Mouse (Mus musculus) forebrain, embryonic 15.5 days (tissue): ENCODE data around the gene Hsd17b12. TPM values are rescaled to one million over a fixed set of nuclear protein-coding genes. Genes with fewer than 3 reads are reported as not detected.
A peak's percentile ranks its signal among the peaks of the same experiment; 100 is the strongest.

Experiments
- ATAC-seq: fragments of 200-750 bp; cut with Nextera tagmentation; replicated peaks from 2 replicates; pipeline ENCODE4 v1.8.0; 2017; ENCODE audit warnings: mild to moderate bottlenecking, moderate TSS enrichment, moderate library complexity
- H3K27ac ChIP-seq: fragments of 300-500 bp; sonication (generic); replicated peaks from 2 replicates; pipeline ENCODE4 v1.5.1; 2015; ENCODE audit warnings: mild to moderate bottlenecking, inconsistent platforms
- H3K27me3 ChIP-seq: fragments of 300-500 bp; sonication (generic); 2 replicates; pipeline ENCODE4 v1.6.1; 2015; ENCODE audit warnings: inconsistent platforms
- H3K36me3 ChIP-seq: fragments of 300-500 bp; sonication (generic); 2 replicates; pipeline ENCODE4 v1.6.1; 2015; ENCODE audit warnings: mild to moderate bottlenecking, inconsistent platforms
- H3K4me1 ChIP-seq: fragments of 300-500 bp; sonication (generic); 2 replicates; pipeline ENCODE4 v1.6.1; 2015; ENCODE audit warnings: inconsistent platforms
- H3K4me2 ChIP-seq: fragments of 300-500 bp; sonication (generic); replicated peaks from 2 replicates; pipeline ENCODE4 v1.6.1; 2015; ENCODE audit warnings: mild to moderate bottlenecking, inconsistent platforms
- H3K4me3 ChIP-seq: fragments of 300-500 bp; sonication (generic); 2 replicates; pipeline ENCODE4 v1.5.1; 2015; ENCODE audit warnings: mild to moderate bottlenecking, inconsistent platforms
- H3K9ac ChIP-seq: fragments of 300-500 bp; sonication (generic); replicated peaks from 2 replicates; pipeline ENCODE4 v1.6.1; 2015; ENCODE audit warnings: mild to moderate bottlenecking, inconsistent platforms
- H3K9me3 ChIP-seq: fragments of 300-500 bp; sonication (generic); 2 replicates; pipeline ENCODE4 v1.6.1; 2016; ENCODE audit warnings: inconsistent platforms
- WGBS: fragments of 180-500 bp; shearing (Covaris S2); methylation state at CpG from one replicate; pipeline ENCODE4 v1.1.7; 2015; ENCODE audit warnings: mixed read lengths; 5-methylcytosine and 5-hydroxymethylcytosine counted together
- polyA plus RNA-seq: library from polyadenylated mRNA; unstranded; fragments of >200 nt; fragmentation: Nextera tagmentation; extraction: Ambion mirVana; gene quantifications from 2 replicates; pipeline ENCODE4 v1.2.1, GENCODE M21; 2015

The Hsd17b12 gene
- polyA plus RNA-seq, 1 experiment from 2014 or later, result 119 TPM

DNA sequence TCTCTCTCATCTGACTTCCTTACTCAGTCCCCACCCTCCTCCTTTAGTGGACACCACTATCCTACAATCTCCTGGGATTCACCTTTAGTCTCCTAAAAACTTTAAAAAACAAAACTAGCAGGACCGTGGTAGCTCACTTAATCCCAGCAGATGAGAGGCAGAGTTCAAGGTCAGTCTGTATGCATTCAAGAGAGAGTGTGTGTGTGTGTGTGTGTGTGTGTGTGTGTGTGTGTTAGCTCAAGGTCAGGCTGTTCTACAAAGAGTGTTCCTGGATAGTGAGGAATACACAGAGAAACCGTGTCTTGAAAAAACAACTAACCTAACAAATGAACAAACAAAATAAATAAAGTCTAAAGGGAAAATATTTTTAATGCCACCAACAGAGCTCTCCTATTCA lies 12.6 kb downstream of the Hsd17b12 start:
- H3K27ac ChIP-seq, result no peak overlapping the region
- H3K4me3 ChIP-seq, result no peak overlapping the region
- no peaks in the 10 kb centered on the region for H3K27me3 ChIP-seq
- no peaks in the 10 kb centered on the region for H3K4me1 ChIP-seq
- ATAC-seq, result no peak
- H3K9ac ChIP-seq, result no peak overlapping the region
- 86% methylated on average over 2 of the region's 2 CpGs for WGBS
- no peaks in the 10 kb centered on the region for H3K9me3 ChIP-seq
- H3K36me3 ChIP-seq, result no peaks in the 10 kb centered on the region
- H3K4me2 ChIP-seq, result no peak overlapping the region

DNA sequence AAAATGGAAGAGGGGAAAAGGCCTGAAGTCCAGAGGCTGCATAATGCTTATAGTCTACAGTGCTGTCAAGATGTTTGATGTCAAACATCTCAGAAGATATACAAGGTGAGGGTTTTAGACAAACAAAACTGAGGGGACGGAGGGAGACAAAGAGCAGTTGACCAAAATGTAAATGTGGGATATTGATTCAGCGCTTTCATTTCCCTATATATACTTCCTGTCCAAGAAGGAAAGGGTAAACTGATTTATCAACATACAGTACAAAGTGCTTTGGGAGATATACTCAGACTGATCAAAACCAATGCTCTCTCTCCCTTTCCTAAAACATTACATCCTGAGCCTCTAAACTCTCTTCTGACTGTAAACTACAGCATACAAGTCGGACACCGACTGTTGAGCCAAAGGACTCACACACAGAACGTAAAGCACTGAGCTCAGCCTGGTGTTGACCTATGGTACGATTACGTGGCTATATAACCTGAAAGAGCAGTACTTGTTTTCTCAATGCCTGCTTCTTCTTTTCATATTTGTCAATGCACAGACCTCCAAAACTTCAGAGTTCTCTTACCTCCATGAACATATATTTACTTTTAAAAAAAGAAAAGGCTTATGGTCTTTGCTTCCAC lies 13.1 kb downstream of the Hsd17b12 start:
- Histone ChIP-seq H3K27ac (no peak overlapping the region), H3K36me3 (no peaks in the 10 kb centered on the region), H3K27me3 (no peaks in the 10 kb centered on the region), H3K4me3 (no peak overlapping the region), H3K4me1 (no peaks in the 10 kb centered on the region), H3K9ac (no peak overlapping the region), H3K4me2 (no peak overlapping the region), H3K9me3 (no peaks in the 10 kb centered on the region)
- WGBS, result 92% methylated on average over 7 of the region's 7 CpGs
- no peak for ATAC-seq

DNA sequence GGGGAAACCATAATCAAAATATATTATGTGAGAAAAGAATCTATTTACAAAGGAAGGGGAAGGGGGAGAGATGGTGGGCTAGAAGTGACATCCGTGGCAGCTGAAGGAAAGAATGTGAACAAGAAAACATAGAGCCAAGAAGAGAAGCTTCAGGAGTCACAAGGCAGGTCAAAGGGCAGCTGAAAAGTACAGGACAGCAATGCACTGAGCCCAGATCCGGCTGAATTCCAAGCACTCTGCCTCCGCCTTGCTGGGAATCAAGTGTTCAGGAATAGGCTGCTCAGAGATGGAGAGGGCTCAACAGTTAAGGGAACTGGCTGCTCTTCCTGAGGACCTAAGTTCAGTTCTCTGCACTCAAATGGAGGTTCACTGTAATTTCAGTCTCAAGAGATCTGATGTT lies 16.5 kb downstream of the Hsd17b12 start:
- Histone ChIP-seq H3K27me3 (no peaks in the 10 kb centered on the region), H3K9me3 (no peaks in the 10 kb centered on the region), H3K9ac (no peak overlapping the region), H3K4me3 (no peak overlapping the region), H3K36me3 (no peaks in the 10 kb centered on the region), H3K4me1 (peaks cover 5% of the 10 kb centered on the region; the same call in 1 of the 2 replicates), H3K27ac (no peak overlapping the region), H3K4me2 (no peak overlapping the region)
- ATAC-seq, result no peak
- WGBS, result 79% methylated on average over 3 of the region's 3 CpGs

DNA sequence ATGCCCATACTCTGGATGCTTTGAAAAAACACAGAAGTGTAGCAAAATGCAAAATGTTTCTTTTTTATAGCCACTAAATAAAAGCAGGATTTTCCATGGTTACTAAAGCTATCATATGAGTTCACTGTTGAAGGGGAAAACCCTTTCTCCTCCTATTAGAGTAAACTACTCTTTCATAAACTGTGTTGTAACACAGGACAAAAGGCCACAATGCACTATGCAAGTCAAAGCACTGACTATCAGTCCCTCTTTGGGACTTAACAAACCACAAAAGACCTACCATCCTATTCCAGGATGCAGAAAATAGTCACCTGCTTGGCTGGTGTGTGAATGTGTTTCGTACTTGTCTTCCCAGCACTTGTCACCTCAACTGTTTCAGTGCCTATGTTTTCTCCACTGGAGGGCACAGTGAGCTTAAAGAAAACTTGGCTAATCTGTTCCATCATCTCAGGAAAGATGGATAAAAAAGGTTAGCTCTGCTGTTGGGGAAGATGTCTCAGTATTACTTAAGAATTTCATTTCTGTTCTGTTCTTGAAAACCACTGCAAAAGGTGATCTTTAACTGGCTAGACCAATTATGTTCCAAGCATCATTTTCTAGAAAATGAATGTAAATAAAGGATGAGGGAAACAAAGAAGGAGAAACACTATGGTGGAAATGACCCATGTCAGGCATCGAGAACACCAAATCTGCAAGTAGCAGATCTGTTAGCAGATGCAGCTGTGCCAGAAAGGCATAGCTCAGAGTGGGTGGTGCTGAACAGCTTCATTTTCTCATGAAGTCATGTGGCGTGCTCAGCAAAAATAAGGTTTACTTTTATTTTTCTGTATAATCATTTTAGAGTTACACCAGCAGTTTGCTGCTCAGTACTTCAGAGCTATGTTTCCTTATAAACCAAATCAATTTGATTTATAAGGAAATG lies 19.0 kb downstream of the Hsd17b12 start:
- WGBS, result 80% methylated on average over 3 of the region's 3 CpGs
- H3K4me3 ChIP-seq, result no peak overlapping the region
- ATAC-seq, result no peak

DNA sequence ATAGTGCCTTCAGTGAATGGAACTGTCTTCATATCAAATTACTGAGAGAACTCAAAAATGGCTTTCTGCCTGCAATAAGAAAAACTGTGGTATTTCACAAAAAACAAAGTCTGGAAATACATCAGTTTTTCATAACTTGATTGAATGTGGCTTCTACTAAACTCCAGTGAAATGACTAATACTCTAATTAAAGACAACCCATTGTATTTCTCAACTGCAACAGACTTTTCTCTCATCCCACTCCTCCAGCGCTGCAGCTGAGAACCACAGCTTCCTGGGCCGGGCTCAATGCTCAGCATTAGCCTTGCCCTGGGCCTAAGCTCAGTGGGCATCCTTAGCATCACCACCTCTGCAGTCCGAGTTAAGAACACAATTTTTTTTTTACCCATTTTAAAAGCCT lies 20.9 kb downstream of the Hsd17b12 start:
- H3K9me3 ChIP-seq, result no peaks in the 10 kb centered on the region
- H3K4me2 ChIP-seq, result no peak overlapping the region
- peaks cover 5% of the 10 kb centered on the region; the same call in 1 of the 2 replicates for H3K4me1 ChIP-seq
- H3K4me3 ChIP-seq, result no peak overlapping the region
- no peaks in the 10 kb centered on the region for H3K27me3 ChIP-seq
- no peak overlapping the region for H3K9ac ChIP-seq
- no peak overlapping the region for H3K27ac ChIP-seq
- 85% methylated on average over 3 of the region's 3 CpGs for WGBS
- ATAC-seq, result no peak
- H3K36me3 ChIP-seq, result no peaks in the 10 kb centered on the region

More for the DNA sequence above, 19.0 kb downstream of the Hsd17b12 start:
- Histone ChIP-seq H3K9ac (no peak overlapping the region), H3K27me3 (no peaks in the 10 kb centered on the region), H3K36me3 (no peaks in the 10 kb centered on the region), H3K27ac (no peak overlapping the region), H3K4me2 (no peak overlapping the region), H3K9me3 (no peaks in the 10 kb centered on the region), H3K4me1 (peaks cover 5% of the 10 kb centered on the region; the same call in 1 of the 2 replicates)

DNA sequence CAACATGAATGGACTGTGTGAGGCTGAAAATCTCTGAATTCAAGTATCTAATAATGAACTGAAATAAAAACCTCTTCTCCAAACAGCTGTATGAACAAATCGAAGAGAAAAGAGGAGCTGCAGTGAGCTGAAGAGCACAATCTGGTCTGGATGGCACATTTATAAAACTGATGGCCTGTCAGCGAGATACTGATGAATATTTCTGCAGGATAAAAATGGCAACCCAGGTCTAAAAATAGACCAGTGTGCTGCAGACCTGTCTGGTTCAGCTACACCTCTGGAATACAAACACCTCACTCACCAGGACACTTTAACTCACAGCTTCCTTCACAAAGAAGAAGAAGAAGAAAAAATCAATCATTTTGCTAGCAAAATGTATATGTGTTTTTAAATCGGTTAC lies 29.3 kb downstream of the Hsd17b12 start:
- WGBS, result 83% methylated on average over 3 of the region's 3 CpGs
- H3K4me1 ChIP-seq, result peaks cover 11% of the 10 kb centered on the region
- H3K9ac ChIP-seq, result no peak overlapping the region
- H3K4me2 ChIP-seq, result no peak overlapping the region
- no peaks in the 10 kb centered on the region for H3K9me3 ChIP-seq
- no peaks in the 10 kb centered on the region for H3K36me3 ChIP-seq
- peak overlapping the region; percentile 43 for H3K27ac ChIP-seq
- H3K4me3 ChIP-seq, result no peak overlapping the region
- no peaks in the 10 kb centered on the region for H3K27me3 ChIP-seq
- no peak for ATAC-seq

DNA sequence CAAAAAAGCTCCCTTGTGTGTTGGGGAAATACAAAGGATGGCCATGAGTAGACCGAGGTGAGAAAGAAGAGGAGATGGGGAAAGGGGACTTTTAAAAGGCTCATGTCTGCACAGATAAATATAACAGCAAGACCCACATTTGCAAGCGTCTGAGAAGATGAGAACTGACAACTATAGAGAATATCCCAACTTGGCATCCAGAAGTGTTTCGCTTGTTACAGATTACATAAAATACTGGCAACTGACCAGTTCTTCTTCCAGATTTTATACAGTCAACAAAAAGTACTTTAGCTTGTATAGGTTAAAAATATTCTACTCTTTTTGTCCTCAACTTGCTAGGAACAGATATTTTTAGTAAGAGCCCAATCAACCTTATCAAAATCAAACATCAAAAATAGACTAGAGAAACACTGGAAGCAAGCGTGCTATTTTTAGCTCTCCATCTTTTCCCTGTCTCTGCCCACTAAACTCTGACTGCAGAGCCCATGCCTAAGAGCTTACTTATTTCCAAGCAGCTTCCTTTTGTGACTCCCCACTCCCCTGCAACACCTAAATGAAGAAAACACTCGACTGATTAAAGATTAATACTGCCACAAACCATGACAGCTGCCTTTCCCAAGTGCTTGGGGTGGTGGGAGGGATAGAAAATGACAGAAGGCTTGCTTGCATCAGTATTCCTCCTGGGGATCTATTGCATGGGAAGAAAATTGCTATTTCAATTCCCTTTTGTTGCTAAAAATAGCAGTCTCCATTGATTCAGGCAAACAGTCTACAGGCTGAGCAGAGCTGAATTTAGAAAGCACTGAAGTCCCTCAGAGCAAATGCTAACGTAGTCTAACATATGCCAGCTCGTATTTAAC lies 35.4 kb downstream of the Hsd17b12 start:
- 24% methylated on average over 7 of the region's 7 CpGs for WGBS
- Histone ChIP-seq H3K27me3 (no peaks in the 10 kb centered on the region), H3K9ac (peak overlapping the region; percentile 17), H3K4me1 (peaks cover 21% of the 10 kb centered on the region), H3K9me3 (no peaks in the 10 kb centered on the region), H3K4me2 (peak overlapping the region; percentile 30), H3K4me3 (no peak overlapping the region), H3K27ac (peak overlapping the region; percentile 91), H3K36me3 (no peaks in the 10 kb centered on the region)
- peak; percentile 89 for ATAC-seq

DNA sequence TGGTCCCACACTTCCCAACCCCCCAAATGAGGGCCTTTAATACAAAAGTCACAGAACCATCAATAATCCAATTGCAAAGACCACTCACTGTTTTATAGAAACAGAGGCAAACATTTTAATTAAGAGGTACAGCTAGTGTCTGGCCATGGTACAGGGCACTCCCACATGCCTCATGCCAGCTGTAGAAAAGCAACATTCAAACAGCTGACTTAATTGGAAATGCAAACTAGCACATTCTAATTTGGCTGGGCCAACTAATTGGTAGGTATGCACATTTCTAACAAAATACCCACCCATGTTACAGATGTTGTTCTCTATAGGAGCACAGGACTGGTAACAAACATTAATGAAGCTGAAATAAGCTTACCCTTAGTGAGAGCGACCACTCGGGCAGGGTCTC lies 54.0 kb downstream of the Hsd17b12 start:
- peaks cover 5% of the 10 kb centered on the region for H3K4me1 ChIP-seq
- no peak for ATAC-seq
- no peak overlapping the region for H3K27ac ChIP-seq
- H3K36me3 ChIP-seq, result no peaks in the 10 kb centered on the region
- no peaks in the 10 kb centered on the region for H3K9me3 ChIP-seq
- no peak overlapping the region for H3K9ac ChIP-seq
- no peaks in the 10 kb centered on the region for H3K27me3 ChIP-seq
- WGBS, result 39% methylated on average over 2 of the region's 2 CpGs
- no peak overlapping the region for H3K4me3 ChIP-seq
- H3K4me2 ChIP-seq, result no peak overlapping the region

DNA sequence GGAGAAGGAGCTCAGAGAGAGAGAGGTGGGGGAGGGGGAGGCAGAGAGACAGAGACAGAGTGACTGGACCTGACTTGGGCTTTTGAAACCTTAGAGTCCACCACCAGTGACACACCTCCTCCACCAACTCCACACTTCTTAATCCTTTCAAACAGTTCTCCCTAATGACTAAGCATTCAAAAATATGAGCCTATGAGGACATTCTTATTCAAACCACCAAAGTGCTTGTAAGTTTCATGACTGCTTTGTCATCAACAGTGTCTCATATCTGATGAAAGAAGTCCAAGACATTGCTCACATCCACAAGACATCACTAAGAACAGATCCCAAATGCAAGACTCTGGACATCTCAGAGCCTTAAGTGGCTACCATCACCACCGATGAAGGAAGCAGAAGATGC lies 67.9 kb downstream of the Hsd17b12 start:
- no peak overlapping the region for H3K4me3 ChIP-seq
- no peak overlapping the region for H3K27ac ChIP-seq
- H3K27me3 ChIP-seq, result no peaks in the 10 kb centered on the region
- no peak for ATAC-seq
- H3K9ac ChIP-seq, result no peak overlapping the region
- 100% methylated on average over 1 of the region's 1 CpGs for WGBS
- H3K4me2 ChIP-seq, result no peak overlapping the region
- H3K36me3 ChIP-seq, result no peaks in the 10 kb centered on the region
- H3K9me3 ChIP-seq, result no peaks in the 10 kb centered on the region
- H3K4me1 ChIP-seq, result no peaks in the 10 kb centered on the region

DNA sequence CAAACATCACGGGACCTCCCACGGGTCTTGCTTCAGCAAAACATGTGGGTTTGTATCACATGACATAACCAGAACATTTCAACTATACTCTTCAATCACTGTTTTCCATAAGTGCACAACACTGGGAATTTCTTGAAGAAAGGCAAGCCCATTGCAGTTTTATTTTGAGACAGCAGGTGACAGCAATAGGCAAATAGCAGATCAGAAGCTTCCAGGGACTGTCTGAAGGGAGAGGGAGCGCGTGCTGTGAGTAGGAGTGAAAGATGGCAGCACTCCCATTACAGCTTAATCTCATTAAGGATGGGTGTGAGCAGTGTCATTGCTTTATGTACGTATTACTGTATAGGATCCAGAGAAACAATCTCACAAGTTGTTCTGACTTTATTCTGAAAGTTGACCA lies 88.3 kb downstream of the Hsd17b12 start:
- no peak overlapping the region for H3K4me3 ChIP-seq
- WGBS, result 75% methylated on average over 5 of the region's 5 CpGs
- ATAC-seq, result no peak
- H3K27ac ChIP-seq, result no peak overlapping the region
- H3K4me2 ChIP-seq, result no peak overlapping the region
- H3K36me3 ChIP-seq, result no peaks in the 10 kb centered on the region
- H3K9me3 ChIP-seq, result no peaks in the 10 kb centered on the region
- no peaks in the 10 kb centered on the region for H3K4me1 ChIP-seq
- no peak overlapping the region for H3K9ac ChIP-seq
- H3K27me3 ChIP-seq, result no peaks in the 10 kb centered on the region

DNA sequence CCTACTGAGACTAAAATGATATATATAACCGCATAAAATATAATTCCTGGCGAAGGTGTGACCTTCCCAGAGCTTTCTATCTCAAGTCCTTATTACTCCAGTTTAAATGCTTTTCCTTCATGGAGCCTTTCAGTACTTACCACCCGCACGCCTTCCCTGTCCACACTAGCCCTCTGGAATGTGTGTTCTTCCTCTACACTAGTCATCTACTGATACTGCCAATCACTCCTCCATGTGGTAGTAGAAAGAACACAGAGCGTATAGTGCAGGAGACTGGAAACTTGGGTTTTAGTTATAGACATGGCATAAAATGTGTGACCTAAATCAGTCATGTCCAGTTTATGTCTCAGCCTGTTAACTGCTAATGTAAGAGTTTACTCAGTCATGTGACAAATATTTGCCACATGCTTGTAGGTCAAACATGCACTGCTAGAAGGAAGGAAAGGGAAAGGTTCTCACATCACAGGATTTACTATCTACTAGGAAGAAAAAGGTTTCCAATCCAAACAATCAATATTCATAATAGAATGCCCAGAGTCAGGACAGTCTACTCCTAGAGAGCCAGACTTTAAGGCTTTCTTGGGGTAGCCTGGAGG lies 91.1 kb downstream of the Hsd17b12 start:
- Histone ChIP-seq H3K27ac (no peak overlapping the region), H3K9me3 (no peaks in the 10 kb centered on the region), H3K4me1 (no peaks in the 10 kb centered on the region), H3K4me3 (no peak overlapping the region), H3K36me3 (no peaks in the 10 kb centered on the region), H3K4me2 (no peak overlapping the region), H3K27me3 (no peaks in the 10 kb centered on the region), H3K9ac (no peak overlapping the region)
- WGBS, result 93% methylated on average over 5 of the region's 5 CpGs
- ATAC-seq, result no peak
